Mouse (Mus musculus): ENCODE results near the gene Adam1b.

Adam1b gene

GRCm38 (mm10) chr5:121500719-121501118 is 2.5 kb downstream of the Adam1b start:
- DNase-seq (ENCODE audit: low read depth, low spot score) = no peak

- peak; percentile 81 for DNase-seq (ENCODE audit: low read depth, low spot score)
These were observed 9.9 kb downstream of the Adam1b start for GRCm38 (mm10) chr5:121493305-121493704.

GRCm38 (mm10) chr5:121484801-121485200 is 18.4 kb downstream of the Adam1b start:
- no peak for DNase-seq (ENCODE audit: low read depth, low spot score)

GRCm38 (mm10) chr5:121477680-121478079 is 25.6 kb downstream of the Adam1b start:
- DNase-seq (ENCODE audit: low read depth, low spot score) = peak; percentile 79

GRCm38 (mm10) chr5:121476040-121476439 is 27.2 kb downstream of the Adam1b start:
- DNase-seq (ENCODE audit: low read depth, low spot score) = no peak

GRCm38 (mm10) chr5:121474610-121475009 is 28.6 kb downstream of the Adam1b start:
- DNase-seq (ENCODE audit: low read depth, low spot score) = no peak

- DNase-seq (ENCODE audit: low read depth, low spot score) = no peak
These were observed 30.8 kb downstream of the Adam1b start for GRCm38 (mm10) chr5:121472411-121472810.

GRCm38 (mm10) chr5:121469566-121469965 is 33.7 kb downstream of the Adam1b start:
- DNase-seq (ENCODE audit: low read depth, low spot score) = no peak

- no peak for DNase-seq (ENCODE audit: low read depth, low spot score)
These were observed 39.5 kb downstream of the Adam1b start for GRCm38 (mm10) chr5:121463601-121464250.

GRCm38 (mm10) chr5:121462967-121463366 is 40.3 kb downstream of the Adam1b start:
- DNase-seq (ENCODE audit: low read depth, low spot score) = no peak

GRCm38 (mm10) chr5:121462171-121462502 is 41.1 kb downstream of the Adam1b start:
- DNase-seq (ENCODE audit: low read depth, low spot score) = no peak

- DNase-seq (ENCODE audit: low read depth, low spot score) = no peak
These were observed 41.7 kb downstream of the Adam1b start for GRCm38 (mm10) chr5:121461339-121462170.

GRCm38 (mm10) chr5:121455510-121456265 is 47.5 kb downstream of the Adam1b start:
- DNase-seq (ENCODE audit: low read depth, low spot score) = no peak

- no peak for DNase-seq (ENCODE audit: low read depth, low spot score)
These were observed 48.8 kb downstream of the Adam1b start for GRCm38 (mm10) chr5:121454503-121454782.

GRCm38 (mm10) chr5:121453743-121454502 is 49.3 kb downstream of the Adam1b start:
- DNase-seq (ENCODE audit: low read depth, low spot score) = no peak

GRCm38 (mm10) chr5:121452906-121453305 is 50.3 kb downstream of the Adam1b start:
- peak; percentile 66 for DNase-seq (ENCODE audit: low read depth, low spot score)

- peak; percentile 99 for DNase-seq (ENCODE audit: low read depth, low spot score)
These were observed 51.0 kb downstream of the Adam1b start, which contains the start of gene Erp29 for GRCm38 (mm10) chr5:121452026-121452869. TSS of gene Erp29 (minus strand) at chr5:121452506.

GRCm38 (mm10) chr5:121451644-121452025 is 51.6 kb downstream of the Adam1b start, which contains the start of gene Tmem116:
TSS of gene Tmem116 (plus strand) at chr5:121451893.
- peak; percentile 64 for DNase-seq (ENCODE audit: low read depth, low spot score)

- DNase-seq (ENCODE audit: low read depth, low spot score) = no peak
These were observed 52.0 kb downstream of the Adam1b start for GRCm38 (mm10) chr5:121451203-121451602.

- DNase-seq (ENCODE audit: low read depth, low spot score) = no peak
These were observed 52.8 kb downstream of the Adam1b start for GRCm38 (mm10) chr5:121450476-121450875.
